In the genomic region with DNA sequence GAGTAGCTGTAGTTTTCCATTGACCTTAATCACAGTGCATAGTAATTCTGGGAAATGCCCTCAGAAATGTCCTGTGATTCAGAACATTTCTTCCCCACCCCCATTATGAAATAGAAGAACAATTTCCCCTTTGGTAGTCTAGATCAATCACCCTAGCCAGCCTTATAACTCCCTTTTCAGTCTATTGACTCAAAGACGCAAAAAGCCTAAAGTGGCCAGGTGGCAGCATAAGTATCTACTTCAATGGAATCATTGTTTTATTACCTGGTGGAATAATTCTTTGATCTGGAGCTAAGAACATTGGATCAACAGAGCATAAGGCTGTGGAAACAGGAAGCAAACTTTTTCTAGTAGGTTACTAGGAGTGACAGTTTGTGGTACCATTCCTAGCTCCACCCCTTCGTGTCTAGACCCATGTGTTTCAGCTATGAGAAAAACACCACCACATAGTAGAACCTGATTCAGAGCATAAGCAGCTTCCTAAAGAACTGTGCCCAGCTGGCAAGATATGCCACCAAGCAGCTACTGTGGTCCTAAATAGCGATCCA, we compare ENCODE assay signal across 21 mouse cellular contexts. TPM values are rescaled to one million over a fixed set of nuclear protein-coding genes. Genes with fewer than 3 reads are reported as not detected.
"Had no signal": no experiment of that assay in that cellular context is flagged by ENCODE, and none has a peak within 500 bp of the region (broad histone marks: within the 10 kb centered on the region; RNA-seq: fewer than 3 reads in every experiment).

No protein-coding gene starts in this region.

- H3K9me3 ChIP-seq: kidney, embryonic 15.5 days; limb, embryonic 12.5 days; limb, embryonic 15.5 days; liver, embryonic 13.5 days; midbrain, embryonic 12.5 days; midbrain, embryonic 15.5 days; neural tube, embryonic 12.5 days; neural tube, embryonic 15.5 days had no signal

- DNase-seq: kidney, adult 8-10 months; kidney, postnatal 10 days; kidney, postnatal 36 days; left cerebral cortex, postnatal 4 days; liver, embryonic 13.5 days; right cerebral cortex, adult 18-20 months; right cerebral cortex, postnatal 14 days; right cerebral cortex, postnatal 4 days; thymus, adult 2 months; thymus, postnatal 14 days had no signal

- H3K36me3 ChIP-seq: kidney, embryonic 15.5 days; limb, embryonic 12.5 days; limb, embryonic 15.5 days; liver, embryonic 13.5 days; midbrain, embryonic 12.5 days; midbrain, embryonic 15.5 days; neural tube, embryonic 12.5 days; neural tube, embryonic 15.5 days had no signal

- H3K4me1 ChIP-seq: kidney, embryonic 15.5 days; limb, embryonic 12.5 days; limb, embryonic 15.5 days; liver, embryonic 13.5 days; midbrain, embryonic 12.5 days; midbrain, embryonic 15.5 days; neural tube, embryonic 12.5 days; neural tube, embryonic 15.5 days had no signal

- H3K27me3 ChIP-seq: kidney, embryonic 15.5 days; limb, embryonic 12.5 days; limb, embryonic 15.5 days; liver, embryonic 13.5 days; midbrain, embryonic 12.5 days; midbrain, embryonic 15.5 days; neural tube, embryonic 12.5 days; neural tube, embryonic 15.5 days had no signal

- H3K4me3 ChIP-seq: kidney, embryonic 15.5 days; limb, embryonic 12.5 days; limb, embryonic 15.5 days; liver, embryonic 13.5 days; midbrain, embryonic 12.5 days; midbrain, embryonic 15.5 days; neural tube, embryonic 12.5 days; neural tube, embryonic 15.5 days had no signal

- H3K4me2 ChIP-seq: kidney, embryonic 15.5 days; limb, embryonic 12.5 days; limb, embryonic 15.5 days; liver, embryonic 13.5 days; midbrain, embryonic 12.5 days; midbrain, embryonic 15.5 days; neural tube, embryonic 12.5 days; neural tube, embryonic 15.5 days had no signal

- H3K9ac ChIP-seq: kidney, embryonic 15.5 days; limb, embryonic 12.5 days; limb, embryonic 15.5 days; liver, embryonic 13.5 days; midbrain, embryonic 12.5 days; midbrain, embryonic 15.5 days; neural tube, embryonic 12.5 days; neural tube, embryonic 15.5 days had no signal

- ATAC-seq: intestine, postnatal 0 days; midbrain, embryonic 15.5 days had no signal

- H3K27ac ChIP-seq: kidney, embryonic 15.5 days; limb, embryonic 12.5 days; limb, embryonic 15.5 days; liver, embryonic 13.5 days; macrophage; midbrain, embryonic 12.5 days; midbrain, embryonic 15.5 days; neural tube, embryonic 12.5 days; neural tube, embryonic 15.5 days; stomach, postnatal 0 days had no signal

RNA-seq across cellular contexts. Expression of gene Cobl, which starts 15.2 kb away (rescaled TPM):
- total RNA-seq: megakaryocyte, adult 5-6 weeks had no signal
- polyA plus RNA-seq: macrophage had no signal
